Mouse (Mus musculus) kidney, adult 2 months (tissue): Measurements from ENCODE around the gene Syne1.

ENCODE experiments used
- CTCF ChIP-seq: fragments of 200-500 bp; conservative IDR thresholded peaks from 2 replicates; pipeline ENCODE4 v1.5.1; 2011; ENCODE audit warnings: low read depth, mild to moderate bottlenecking, control low read depth, low read length, moderate library complexity, mixed read lengths; ENCODE audit not compliant: insufficient read depth, insufficient read length
- POLR2A ChIP-seq: fragments of 200-500 bp; IDR thresholded peaks from one replicate; pipeline ENCODE4 v1.6.1; 2011; ENCODE audit warnings: low read depth, low read length, control low read depth

- TF ChIP-seq CTCF (no peak), POLR2A (no peak)
Measured at GRCm38 (mm10) chr10:5488097-5488496, 63.2 kb downstream of the Syne1 start.
